Mouse (Mus musculus): ENCODE data around the gene Wnt7b. TPM values are rescaled to one million over a fixed set of nuclear protein-coding genes. Genes with fewer than 3 reads are reported as not detected.

Wnt7b gene
- polyA plus RNA-seq, 1 experiment from 2014 or later, result 4.6 TPM

- Histone ChIP-seq H3K4me2 (no peak overlapping the region), H3K4me1 (peaks cover 3% of the 10 kb centered on the region; the same call in 1 of the 2 replicates), H3K27me3 (replicated peaks) (peaks cover 56% of the 10 kb centered on the region), H3K9me3 (no peaks in the 10 kb centered on the region), H3K9ac (no peak overlapping the region), H3K4me3 (no peak overlapping the region), H3K27ac (replicated peaks) (no peak overlapping the region), H3K36me3 (no peaks in the 10 kb centered on the region)
- 55% methylated on average over 3 of the region's 3 CpGs for WGBS
- ATAC-seq (ENCODE audit: extremely low read depth, insufficient number of reproducible peaks, low FRiP score, low TSS enrichment), result no peak
Measured at GRCm38 (mm10) chr15:85568402-85568801, 13.9 kb downstream of the Wnt7b start.

DNA sequence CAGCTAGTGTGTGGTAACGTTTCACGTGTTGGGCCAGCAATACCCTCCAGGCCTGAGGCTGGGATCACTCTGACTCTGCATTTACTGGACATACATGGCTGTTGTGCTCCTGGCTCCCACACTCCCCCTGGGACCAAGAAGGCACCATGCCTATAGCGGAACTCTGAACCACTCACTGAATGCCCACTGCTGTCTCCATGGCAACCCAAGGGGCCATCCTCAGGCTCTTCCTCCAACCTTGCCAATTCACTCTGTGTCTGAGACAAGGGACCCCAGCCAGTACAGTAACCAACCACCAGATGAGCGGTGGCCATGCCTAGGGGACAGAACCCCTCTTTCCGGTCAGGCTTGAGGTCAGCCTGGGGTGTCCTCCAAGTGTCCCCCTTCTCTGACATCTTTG is 17.3 kb downstream of the Wnt7b start:
- H3K9ac ChIP-seq, result no peak overlapping the region
- H3K4me1 ChIP-seq, result peaks cover 3% of the 10 kb centered on the region; the same call in 1 of the 2 replicates
- no peak overlapping the region for H3K27ac ChIP-seq (replicated peaks)
- ATAC-seq (ENCODE audit: extremely low read depth, insufficient number of reproducible peaks, low FRiP score, low TSS enrichment), result no peak
- H3K4me3 ChIP-seq, result no peak overlapping the region
- H3K4me2 ChIP-seq, result no peak overlapping the region
- H3K27me3 ChIP-seq (replicated peaks), result peaks cover 36% of the 10 kb centered on the region
- WGBS, result 90% methylated on average over 5 of the region's 5 CpGs
- no peaks in the 10 kb centered on the region for H3K9me3 ChIP-seq
- H3K36me3 ChIP-seq, result no peaks in the 10 kb centered on the region

GRCm38 (mm10) chr15:85564034-85564769 is 18.1 kb downstream of the Wnt7b start:
- H3K4me2 ChIP-seq, result no peak overlapping the region
- H3K36me3 ChIP-seq, result no peaks in the 10 kb centered on the region
- WGBS, result 68% methylated on average over 13 of the region's 13 CpGs
- no peak overlapping the region for H3K9ac ChIP-seq
- ATAC-seq (ENCODE audit: extremely low read depth, insufficient number of reproducible peaks, low FRiP score, low TSS enrichment), result no peak
- H3K4me3 ChIP-seq, result no peak overlapping the region
- H3K27ac ChIP-seq (replicated peaks), result no peak overlapping the region
- H3K9me3 ChIP-seq, result no peaks in the 10 kb centered on the region
- H3K4me1 ChIP-seq, result peaks cover 3% of the 10 kb centered on the region; the same call in 1 of the 2 replicates
- H3K27me3 ChIP-seq (replicated peaks), result peaks cover 36% of the 10 kb centered on the region

DNA sequence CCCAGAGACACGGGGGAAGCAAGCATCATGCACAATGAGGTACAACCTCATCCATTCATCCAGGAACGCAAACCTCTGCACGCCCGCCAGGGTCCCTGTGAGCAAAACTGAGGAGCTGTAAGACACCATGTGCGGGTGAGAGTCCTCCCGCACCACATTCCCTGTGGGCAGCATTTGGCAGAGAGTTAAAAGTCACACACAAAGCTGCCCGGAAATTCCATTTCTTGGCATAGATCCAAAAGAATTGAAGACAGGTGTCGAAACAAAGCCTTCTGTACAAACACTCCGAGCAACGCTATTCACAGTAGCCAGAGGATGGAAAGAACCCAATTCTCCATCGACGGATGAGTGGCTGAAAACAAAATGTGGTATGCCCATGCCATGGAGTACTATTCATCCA is 20.3 kb downstream of the Wnt7b start:
- H3K9ac ChIP-seq, result no peak overlapping the region
- peaks cover 34% of the 10 kb centered on the region for H3K27me3 ChIP-seq (replicated peaks)
- peaks cover 2% of the 10 kb centered on the region; the same call in 1 of the 2 replicates for H3K4me1 ChIP-seq
- no peak overlapping the region for H3K4me3 ChIP-seq
- H3K36me3 ChIP-seq, result no peaks in the 10 kb centered on the region
- 79% methylated on average over 12 of the region's 12 CpGs for WGBS
- H3K4me2 ChIP-seq, result no peak overlapping the region
- no peaks in the 10 kb centered on the region for H3K9me3 ChIP-seq
- ATAC-seq (ENCODE audit: extremely low read depth, insufficient number of reproducible peaks, low FRiP score, low TSS enrichment), result no peak
- no peak overlapping the region for H3K27ac ChIP-seq (replicated peaks)

- H3K9me3 ChIP-seq, result no peaks in the 10 kb centered on the region
- no peak overlapping the region for H3K4me3 ChIP-seq
- H3K27me3 ChIP-seq (replicated peaks), result peaks cover 34% of the 10 kb centered on the region
- no peak overlapping the region for H3K4me2 ChIP-seq
- H3K27ac ChIP-seq (replicated peaks), result no peak overlapping the region
- H3K9ac ChIP-seq, result no peak overlapping the region
- H3K36me3 ChIP-seq, result no peaks in the 10 kb centered on the region
- ATAC-seq (ENCODE audit: extremely low read depth, insufficient number of reproducible peaks, low FRiP score, low TSS enrichment), result no peak
- H3K4me1 ChIP-seq, result no peaks in the 10 kb centered on the region
- 58% methylated on average over 11 of the region's 11 CpGs for WGBS
Measured at GRCm38 (mm10) chr15:85560830-85561229, 21.4 kb downstream of the Wnt7b start.

DNA sequence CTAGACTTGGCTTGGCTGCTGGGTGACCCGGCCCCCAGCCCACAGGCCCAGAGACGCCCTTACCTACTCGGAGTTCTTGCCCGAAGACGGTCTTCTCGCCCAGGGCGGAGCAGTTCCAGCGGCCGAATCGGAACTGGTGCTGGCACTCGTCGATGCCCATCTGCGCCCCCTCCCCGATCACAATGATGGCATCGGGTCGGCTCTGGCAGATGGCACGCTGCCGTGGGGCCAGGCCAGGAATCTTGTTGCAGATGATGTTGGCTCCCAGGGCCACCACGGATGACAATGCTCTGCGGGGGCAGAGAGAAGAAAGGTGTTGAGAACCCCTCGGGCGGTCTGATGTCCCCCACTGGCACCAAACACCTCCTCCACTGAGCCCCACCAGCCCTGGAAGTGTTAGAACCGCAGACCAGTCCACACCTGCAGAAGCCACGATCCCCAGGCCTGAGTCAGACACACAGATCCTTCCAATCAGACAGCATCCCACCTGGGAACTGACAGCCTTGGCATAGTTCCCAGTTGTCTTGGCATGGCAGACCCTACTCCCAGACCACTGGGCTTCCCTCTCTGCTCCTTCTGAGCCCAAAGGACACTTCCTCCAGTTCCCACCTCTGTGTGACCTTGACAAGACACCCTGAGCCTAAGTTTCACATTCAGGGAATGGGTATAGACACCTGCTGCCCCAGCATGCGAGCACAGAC is 23.3 kb downstream of the Wnt7b start:
- WGBS, result 84% methylated on average over 25 of the region's 25 CpGs
- Histone ChIP-seq H3K27me3 (replicated peaks) (peaks cover 40% of the 10 kb centered on the region), H3K4me3 (no peak overlapping the region), H3K9ac (no peak overlapping the region), H3K4me1 (0 out of 2 replicates have a peak, but pooled peaks cover under 1% of the 10 kb centered on the region), H3K36me3 (no peaks in the 10 kb centered on the region), H3K27ac (replicated peaks) (no peak overlapping the region), H3K9me3 (no peaks in the 10 kb centered on the region), H3K4me2 (no peak overlapping the region)
- no peak for ATAC-seq (ENCODE audit: extremely low read depth, insufficient number of reproducible peaks, low FRiP score, low TSS enrichment)

DNA sequence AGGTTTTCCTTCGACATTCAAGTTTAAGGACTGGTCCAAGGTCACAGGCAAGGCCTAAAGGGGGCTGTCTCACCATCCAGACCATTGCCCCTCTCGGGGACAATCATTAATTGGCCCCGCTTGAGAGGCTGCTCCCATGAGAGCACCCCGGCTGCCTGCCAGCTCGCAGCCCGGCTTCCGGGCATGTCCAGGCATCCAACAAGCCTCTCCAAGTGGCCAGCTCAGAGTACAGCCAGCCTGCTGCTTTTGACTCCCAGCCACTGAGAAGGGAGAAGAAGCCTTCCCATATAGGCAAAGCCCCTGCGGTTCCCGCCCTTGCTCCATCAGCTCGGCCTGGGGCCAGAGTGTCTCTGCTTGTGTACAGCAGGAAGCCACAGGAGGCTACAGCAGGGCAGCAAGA is 26.5 kb downstream of the Wnt7b start:
- Histone ChIP-seq H3K27me3 (replicated peaks) (peaks cover 45% of the 10 kb centered on the region), H3K4me3 (no peak overlapping the region), H3K27ac (replicated peaks) (no peak overlapping the region), H3K4me1 (0 out of 2 replicates have a peak, but pooled peaks cover 5% of the 10 kb centered on the region), H3K4me2 (no peak overlapping the region), H3K9me3 (no peaks in the 10 kb centered on the region), H3K36me3 (no peaks in the 10 kb centered on the region), H3K9ac (no peak overlapping the region)
- WGBS, result 60% methylated on average over 10 of the region's 10 CpGs
- ATAC-seq (ENCODE audit: extremely low read depth, insufficient number of reproducible peaks, low FRiP score, low TSS enrichment), result no peak

DNA sequence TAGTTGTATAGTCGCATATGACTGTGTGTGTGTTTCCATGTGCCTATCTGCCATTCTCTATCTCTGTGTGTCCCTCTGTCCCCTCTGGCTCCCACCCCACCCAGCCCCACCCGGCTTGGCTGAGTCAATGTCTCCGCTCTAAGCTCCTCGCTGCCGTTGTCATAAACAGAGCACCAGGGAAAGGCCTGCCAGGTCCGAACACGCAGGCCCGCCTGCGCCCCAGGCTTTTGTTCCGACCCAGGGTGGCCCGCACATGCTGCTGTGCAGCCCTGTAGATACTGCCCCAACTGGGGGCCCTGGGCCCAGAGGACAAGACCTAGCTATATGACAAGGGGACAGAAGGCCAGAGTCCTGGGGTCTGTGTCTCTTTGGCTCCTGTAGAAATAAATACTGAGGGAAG is 28.9 kb downstream of the Wnt7b start:
- 81% methylated on average over 11 of the region's 11 CpGs for WGBS
- Histone ChIP-seq H3K4me1 (peaks cover 12% of the 10 kb centered on the region), H3K9ac (no peak overlapping the region), H3K4me3 (no peak overlapping the region), H3K4me2 (no peak overlapping the region), H3K36me3 (no peaks in the 10 kb centered on the region), H3K9me3 (no peaks in the 10 kb centered on the region), H3K27me3 (replicated peaks) (peaks cover 39% of the 10 kb centered on the region), H3K27ac (replicated peaks) (no peak overlapping the region)
- no peak for ATAC-seq (ENCODE audit: extremely low read depth, insufficient number of reproducible peaks, low FRiP score, low TSS enrichment)

- WGBS, result 73% methylated on average over 4 of the region's 4 CpGs
Measured at GRCm38 (mm10) chr15:85546500-85546899, 35.8 kb downstream of the Wnt7b start.

DNA sequence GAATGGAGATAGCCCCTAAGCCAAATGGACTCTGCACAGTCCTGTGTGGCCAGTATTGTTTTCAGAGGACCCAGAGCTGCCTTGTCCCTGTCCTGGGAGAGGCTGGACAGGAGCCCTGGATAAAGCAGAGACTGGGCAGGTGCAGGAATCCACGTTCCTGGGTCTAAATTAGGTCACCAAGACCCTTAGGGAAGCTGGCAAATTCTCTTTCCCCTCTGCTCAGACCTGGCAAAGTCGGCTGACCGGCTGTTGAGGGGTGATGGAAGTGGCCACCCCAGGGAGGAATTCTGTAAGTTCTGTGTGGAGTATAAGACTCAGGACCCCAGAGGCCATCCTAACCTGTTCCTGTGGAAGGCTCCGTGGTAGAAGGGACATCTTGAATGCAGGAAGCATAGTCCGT is 36.9 kb downstream of the Wnt7b start:
- H3K4me2 ChIP-seq, result no peak overlapping the region
- no peaks in the 10 kb centered on the region for H3K9me3 ChIP-seq
- no peak overlapping the region for H3K9ac ChIP-seq
- H3K4me1 ChIP-seq, result peaks cover 13% of the 10 kb centered on the region
- 52% methylated on average over 5 of the region's 5 CpGs for whole genome bisulfite sequencing
- peaks cover 30% of the 10 kb centered on the region for H3K27me3 ChIP-seq (replicated peaks)
- no peak overlapping the region for H3K27ac ChIP-seq (replicated peaks)
- H3K4me3 ChIP-seq, result no peak overlapping the region
- no peaks in the 10 kb centered on the region for H3K36me3 ChIP-seq
- ATAC-seq (ENCODE audit: extremely low read depth, insufficient number of reproducible peaks, low FRiP score, low TSS enrichment), result no peak

More at GRCm38 (mm10) chr15:85546500-85546899, 35.8 kb downstream of the Wnt7b start:
- ATAC-seq (ENCODE audit: extremely low read depth, insufficient number of reproducible peaks, low FRiP score, low TSS enrichment), result no peak
- Histone ChIP-seq H3K4me2 (no peak overlapping the region), H3K4me3 (no peak overlapping the region), H3K36me3 (no peaks in the 10 kb centered on the region), H3K27me3 (replicated peaks) (peaks cover 19% of the 10 kb centered on the region), H3K9me3 (no peaks in the 10 kb centered on the region), H3K9ac (no peak overlapping the region), H3K4me1 (peaks cover 13% of the 10 kb centered on the region), H3K27ac (replicated peaks) (no peak overlapping the region)

- Histone ChIP-seq H3K4me1 (peaks cover 17% of the 10 kb centered on the region), H3K4me3 (no peak overlapping the region), H3K9ac (no peak overlapping the region), H3K27ac (replicated peaks) (no peak overlapping the region), H3K27me3 (replicated peaks) (peaks cover 62% of the 10 kb centered on the region), H3K36me3 (no peaks in the 10 kb centered on the region), H3K4me2 (no peak overlapping the region), H3K9me3 (no peaks in the 10 kb centered on the region)
- WGBS, result 71% methylated on average over 11 of the region's 11 CpGs
- ATAC-seq (ENCODE audit: extremely low read depth, insufficient number of reproducible peaks, low FRiP score, low TSS enrichment), result no peak
Measured at GRCm38 (mm10) chr15:85538170-85538569, 44.1 kb downstream of the Wnt7b start.
